ENCODE assay signal across 11 mouse cellular contexts in genomic region chr15:83293144-83293543, GRCm38 (mm10). TPM values are rescaled to one million over a fixed set of nuclear protein-coding genes. Genes with fewer than 3 reads are reported as not detected.
DNase-seq lines count a peak whose midpoint lies in the region; ATAC-seq and TF ChIP-seq lines count a peak whose summit lies in the region.
"Had no signal": no experiment of that assay in that cellular context is flagged by ENCODE, and none has a peak within 500 bp of the region (broad histone marks: within the 10 kb centered on the region; RNA-seq: fewer than 3 reads in every experiment).

No protein-coding gene starts in this region.

- H3K36me3 ChIP-seq in kidney, adult 2 months (ENCODE audit: control insufficient read depth, insufficient read depth, low read length): no peaks in the 10 kb centered on the region

- H3K27ac ChIP-seq in kidney, adult 2 months (ENCODE audit: insufficient read depth, low read depth, low read length): peak overlapping the region; percentile 90
- H3K27ac ChIP-seq: embryonic facial prominence, embryonic 12.5 days had no signal

- H3K4me1 ChIP-seq in kidney, adult 2 months (ENCODE audit: control insufficient read depth, insufficient read depth, low read length): peaks cover 41% of the 10 kb centered on the region
- H3K4me1 ChIP-seq in lung, adult 2 months (ENCODE audit: control insufficient read depth, insufficient read depth, low read length): peaks cover 10% of the 10 kb centered on the region

- ATAC-seq in megakaryocyte, adult 5-6 weeks (ENCODE audit: poor library complexity, severe bottlenecking): no peak

- 38% methylated on average over 6 of the region's 6 CpGs for WGBS in kidney, adult 2 months
- 36% methylated on average over 6 of the region's 6 CpGs for WGBS in lung, adult 2 months

- H3K4me3 ChIP-seq in kidney, adult 2 months (ENCODE audit: insufficient read depth, low read depth, low read length): no peak overlapping the region
- no peak overlapping the region for H3K4me3 ChIP-seq in lung, adult 2 months (replicated peaks; ENCODE audit: extremely low read depth, low read depth, low read length)
- H3K4me3 ChIP-seq: embryonic facial prominence, embryonic 12.5 days had no signal

- H3K27me3 ChIP-seq in kidney, adult 2 months (replicated peaks; ENCODE audit: control insufficient read depth, insufficient read depth, low read length): no peaks in the 10 kb centered on the region
- H3K27me3 ChIP-seq: embryonic facial prominence, embryonic 12.5 days had no signal

- TF ChIP-seq CTCF in kidney, adult 2 months (conservative IDR thresholded peaks at IDR 0.05; ENCODE audit: insufficient read depth, insufficient read length, low read depth, low read length): no peak
- TF ChIP-seq CTCF in lung, adult 2 months (IDR thresholded peaks at IDR 0.05; ENCODE audit: insufficient read depth, low read length): no peak

- no peak for TF ChIP-seq POLR2A in kidney, adult 2 months (IDR thresholded peaks at IDR 0.05; ENCODE audit: low read depth, low read length)
- TF ChIP-seq POLR2A in lung, adult 2 months (IDR thresholded peaks at IDR 0.05; ENCODE audit: borderline replicate concordance, extremely low read depth, low read depth, low read length): peak; percentile 21; the same call in 1 of the 2 replicates

- DNase-seq in 3134 (ENCODE audit: extremely low read depth, insufficient read length, low spot score) (peak; percentile 60), NIH3T3 (ENCODE audit: low read depth) (peak; percentile 44)
- DNase-seq in kidney, adult 2 months: peak; percentile 90
- peak; percentile 44 for DNase-seq in lung, adult 2 months
- no peak for DNase-seq in thymus, postnatal 4 days
- no peak for DNase-seq in right cerebral cortex, postnatal 10 days (ENCODE audit: low spot score in 2 of 2)
- DNase-seq: retina, postnatal 1 day; thymus, postnatal 25 days had no signal

RNA-seq across cellular contexts. Expression of gene A4galt, which starts 41.6 kb away (rescaled TPM):
- 53.5 and 56.0 TPM in 2 replicates for polyA plus RNA-seq in kidney, adult 2 months (2012; rRNA removed)
- polyA plus RNA-seq in lung, adult 2 months (2012; rRNA removed): 42.6 and 74.6 TPM in 2 replicates
- not detected in 2 replicates for total RNA-seq in megakaryocyte, adult 5-6 weeks (2015)
- not detected in 2 replicates for total RNA-seq in megakaryocyte, adult 5-6 weeks (2017)
- total RNA-seq: megakaryocyte-erythroid progenitor cell, adult 5-6 weeks had no signal

RNA-seq across cellular contexts. Expression of gene Arfgap3, which starts 56.9 kb away (rescaled TPM):
- 21.4 and 26.5 TPM in 2 replicates for polyA plus RNA-seq in kidney, adult 2 months (2012; rRNA removed)
- polyA plus RNA-seq in lung, adult 2 months (2012; rRNA removed): 27.2 and 31.1 TPM in 2 replicates
- 15.6 and 26.2 TPM in 2 replicates for total RNA-seq in megakaryocyte, adult 5-6 weeks (2015)
- 20.9 and 21.6 TPM in 2 replicates for total RNA-seq in megakaryocyte, adult 5-6 weeks (2017)

Comparison
In these comparisons a context has a peak if more than half of its experiments do, and no peak if none do; other contexts are left out.
1. DNase-seq: peak in 3134 (single experiment), NIH3T3 (single experiment), kidney, adult 2 months (single experiment) and lung, adult 2 months (single experiment); none in thymus, postnatal 4 days (single experiment) and right cerebral cortex, postnatal 10 days (0 of 2).